In the genomic region with DNA sequence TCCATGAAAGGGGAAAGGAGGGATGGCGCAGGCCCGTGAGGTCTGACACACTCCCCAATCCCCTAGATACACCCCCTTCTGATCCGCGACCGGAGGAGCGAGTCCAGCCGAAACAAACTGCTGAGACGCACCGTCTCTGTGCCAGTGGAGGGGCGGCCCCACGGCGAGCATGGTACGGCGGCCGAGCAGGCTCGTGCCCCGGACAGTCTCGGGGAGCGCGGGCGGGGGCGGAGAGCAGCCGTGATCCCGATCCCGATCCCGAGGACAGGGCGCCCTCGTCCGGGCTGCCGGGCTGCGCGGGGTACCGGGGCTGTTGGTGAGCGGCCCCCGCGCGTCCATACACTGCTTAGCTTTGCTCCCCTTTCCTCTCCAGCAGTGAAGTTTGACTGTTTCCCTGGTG, we compare ENCODE assay signal across 8 mouse cellular contexts. TPM values are rescaled to one million over a fixed set of nuclear protein-coding genes. Genes with fewer than 3 reads are reported as not detected.
DNase-seq lines count a peak whose midpoint lies in the region; ATAC-seq and TF ChIP-seq lines count a peak whose summit lies in the region.

No protein-coding gene starts in this region.

- TF ChIP-seq EP300 in liver, embryonic 14.5 days (IDR thresholded peaks at IDR 0.05; ENCODE audit: low read depth) = no peak

- 2% methylated on average over 26 of the region's 37 CpGs for WGBS in embryonic facial prominence, embryonic 11.5 days
- 2% methylated on average over 37 of the region's 37 CpGs for WGBS in liver, embryonic 14.5 days (ENCODE audit: insufficient replicate concordance)
- 0% methylated on average over 37 of the region's 37 CpGs for WGBS in neural tube, embryonic 12.5 days

- peak overlapping the region; percentile 33 for H3K4me3 ChIP-seq in embryonic facial prominence, embryonic 11.5 days (ENCODE audit: low read depth, low read length)
- peak overlapping the region; percentile 29 to 35 for H3K4me3 ChIP-seq in liver, embryonic 14.5 days (ENCODE audit: insufficient read depth in 1 of 2, low read depth in 2 of 2, low read length in 2 of 2)
- peak overlapping the region; percentile 37 for H3K4me3 ChIP-seq in neural tube, embryonic 12.5 days

- 0 out of 2 replicates have a peak, but pooled peaks have one; percentile 16 for ATAC-seq in embryonic facial prominence, embryonic 11.5 days (replicated peaks; ENCODE audit: insufficient number of reproducible peaks, low FRiP score, low TSS enrichment, low read depth)
- peak; percentile 55 for ATAC-seq in liver, embryonic 14.5 days (ENCODE audit: insufficient read depth)
- ATAC-seq in neural tube, embryonic 12.5 days (ENCODE audit: low FRiP score, low read depth) = no peak

- 0 out of 2 replicates have a peak overlapping the region, but pooled peaks have one; percentile 6 for H3K27ac ChIP-seq in embryonic facial prominence, embryonic 11.5 days (replicated peaks; ENCODE audit: low read depth, low read length)
- no peak overlapping the region for H3K27ac ChIP-seq in liver, embryonic 14.5 days
- H3K27ac ChIP-seq in neural tube, embryonic 12.5 days = peak overlapping the region; percentile 26; the same call in 1 of the 2 replicates

- peak; percentile 32 for DNase-seq in thymus, postnatal 25 days
- no peak for DNase-seq in thymus, postnatal 36 days
- peak; percentile 56 for DNase-seq in embryonic facial prominence, embryonic 11.5 days (ENCODE audit: low spot score)
- peak; percentile 73 to 74 for DNase-seq in heart, adult 9 months (ENCODE audit: low spot score in 2 of 2)
- peak; percentile 82 to 85 for DNase-seq in kidney, adult 8-10 months
- DNase-seq in liver, embryonic 14.5 days (ENCODE audit: low read depth in 3 of 3, low spot score in 3 of 3) = no peak
- peak; percentile 79 for DNase-seq in urinary bladder, adult 2 months (ENCODE audit: low spot score)

- peak overlapping the region; percentile 59 for H3K9ac ChIP-seq in embryonic facial prominence, embryonic 11.5 days (replicated peaks; ENCODE audit: low read length)
- peak overlapping the region; percentile 32 for H3K9ac ChIP-seq in liver, embryonic 14.5 days (replicated peaks)
- peak overlapping the region; percentile 64 for H3K9ac ChIP-seq in neural tube, embryonic 12.5 days

- no peaks in the 10 kb centered on the region for H3K36me3 ChIP-seq in embryonic facial prominence, embryonic 11.5 days (replicated peaks; ENCODE audit: control insufficient read depth, insufficient read depth, low read depth, low read length)
- H3K36me3 ChIP-seq in liver, embryonic 14.5 days (replicated peaks; ENCODE audit: control insufficient read depth, insufficient read depth, low read depth) = no peaks in the 10 kb centered on the region
- no peaks in the 10 kb centered on the region; the same call in 1 of the 2 replicates for H3K36me3 ChIP-seq in neural tube, embryonic 12.5 days

- no peaks in the 10 kb centered on the region for H3K9me3 ChIP-seq in embryonic facial prominence, embryonic 11.5 days (replicated peaks; ENCODE audit: control insufficient read depth, low read length)
- no peaks in the 10 kb centered on the region for H3K9me3 ChIP-seq in liver, embryonic 14.5 days (ENCODE audit: control insufficient read depth, low read length)
- no peaks in the 10 kb centered on the region for H3K9me3 ChIP-seq in neural tube, embryonic 12.5 days

- H3K4me2 ChIP-seq in embryonic facial prominence, embryonic 11.5 days (ENCODE audit: low read depth, low read length) = peak overlapping the region; percentile 85
- H3K4me2 ChIP-seq in liver, embryonic 14.5 days (ENCODE audit: low read depth) = peak overlapping the region; percentile 54
- peak overlapping the region; percentile 83 for H3K4me2 ChIP-seq in neural tube, embryonic 12.5 days (replicated peaks)

- H3K27me3 ChIP-seq in embryonic facial prominence, embryonic 11.5 days (ENCODE audit: control insufficient read depth, insufficient read depth, low read length) = no peaks in the 10 kb centered on the region
- no peaks in the 10 kb centered on the region for H3K27me3 ChIP-seq in liver, embryonic 14.5 days (ENCODE audit: control insufficient read depth, insufficient read depth, low read length)
- no peaks in the 10 kb centered on the region for H3K27me3 ChIP-seq in neural tube, embryonic 12.5 days (replicated peaks)

- H3K4me1 ChIP-seq in embryonic facial prominence, embryonic 11.5 days (ENCODE audit: control insufficient read depth, insufficient read depth, low read length) = peaks cover 11% of the 10 kb centered on the region
- H3K4me1 ChIP-seq in liver, embryonic 14.5 days (replicated peaks; ENCODE audit: control insufficient read depth in 2 of 2, insufficient read depth in 2 of 2, low read length in 1 of 2) = peaks cover 0 to 12% of the 10 kb centered on the region in 2 experiments; a peak in 2 of 4 replicates
- H3K4me1 ChIP-seq in neural tube, embryonic 12.5 days = peaks cover 76% of the 10 kb centered on the region

- no peak for TF ChIP-seq CTCF in liver, embryonic 14.5 days (IDR thresholded peaks at IDR 0.05; ENCODE audit: low read depth)

RNA-seq across cellular contexts. Expression of gene Syngap1, which starts 5.5 kb away (rescaled TPM):
- 2.3 and 2.8 TPM in 2 replicates for polyA plus RNA-seq in embryonic facial prominence, embryonic 11.5 days (2014; fragmentation: Nextera tagmentation; extraction: Ambion mirVana)
- 3.4 TPM in 2 replicates for polyA plus RNA-seq in liver, embryonic 14.5 days (2012; rRNA removed)
- 0.08 and 0.13 TPM in 2 replicates for polyA plus RNA-seq in liver, embryonic 14.5 days (2014; fragmentation: Nextera tagmentation; extraction: Ambion mirVana)
- 2.6 and 3.5 TPM in 2 replicates for polyA plus RNA-seq in neural tube, embryonic 12.5 days (2016; fragmentation: Nextera tagmentation; extraction: Ambion mirVana)
- polyA plus RNA-seq in urinary bladder, adult 2 months (2012; rRNA removed) = 22.1 and 32.4 TPM in 2 replicates

RNA-seq across cellular contexts. Expression of gene Cuta, which starts 7.2 kb away (rescaled TPM):
- polyA plus RNA-seq in embryonic facial prominence, embryonic 11.5 days (2014; fragmentation: Nextera tagmentation; extraction: Ambion mirVana) = 153 and 163 TPM in 2 replicates
- polyA plus RNA-seq in liver, embryonic 14.5 days (2012; rRNA removed) = 53.0 and 53.5 TPM in 2 replicates
- 82.5 and 86.8 TPM in 2 replicates for polyA plus RNA-seq in liver, embryonic 14.5 days (2014; fragmentation: Nextera tagmentation; extraction: Ambion mirVana)
- polyA plus RNA-seq in neural tube, embryonic 12.5 days (2016; fragmentation: Nextera tagmentation; extraction: Ambion mirVana) = 151 and 153 TPM in 2 replicates
- polyA plus RNA-seq in urinary bladder, adult 2 months (2012; rRNA removed) = 122 and 145 TPM in 2 replicates

RNA-seq across cellular contexts. Expression of gene Phf1, which starts 13.7 kb away (rescaled TPM):
- 3.7 TPM in 2 replicates for polyA plus RNA-seq in embryonic facial prominence, embryonic 11.5 days (2014; fragmentation: Nextera tagmentation; extraction: Ambion mirVana)
- polyA plus RNA-seq in liver, embryonic 14.5 days (2012; rRNA removed) = 6.3 and 6.4 TPM in 2 replicates
- 0.94 and 1.7 TPM in 2 replicates for polyA plus RNA-seq in liver, embryonic 14.5 days (2014; fragmentation: Nextera tagmentation; extraction: Ambion mirVana)
- polyA plus RNA-seq in neural tube, embryonic 12.5 days (2016; fragmentation: Nextera tagmentation; extraction: Ambion mirVana) = 14.5 and 15.9 TPM in 2 replicates
- 51.2 and 65.3 TPM in 2 replicates for polyA plus RNA-seq in urinary bladder, adult 2 months (2012; rRNA removed)

RNA-seq across cellular contexts. Expression of gene Zbtb9, which starts 26.4 kb away (rescaled TPM):
- 10.1 and 11.9 TPM in 2 replicates for polyA plus RNA-seq in embryonic facial prominence, embryonic 11.5 days (2014; fragmentation: Nextera tagmentation; extraction: Ambion mirVana)
- 3.1 and 4.0 TPM in 2 replicates for polyA plus RNA-seq in liver, embryonic 14.5 days (2012; rRNA removed)
- 2.6 and 3.4 TPM in 2 replicates for polyA plus RNA-seq in liver, embryonic 14.5 days (2014; fragmentation: Nextera tagmentation; extraction: Ambion mirVana)
- 17.6 and 19.4 TPM in 2 replicates for polyA plus RNA-seq in neural tube, embryonic 12.5 days (2016; fragmentation: Nextera tagmentation; extraction: Ambion mirVana)
- 8.4 and 9.4 TPM in 2 replicates for polyA plus RNA-seq in urinary bladder, adult 2 months (2012; rRNA removed)

RNA-seq across cellular contexts. Expression of gene Kifc5b, which starts 29.7 kb away (rescaled TPM):
- 3.9 and 5.6 TPM in 2 replicates for polyA plus RNA-seq in embryonic facial prominence, embryonic 11.5 days (2014; fragmentation: Nextera tagmentation; extraction: Ambion mirVana)
- 12.2 and 13.8 TPM in 2 replicates for polyA plus RNA-seq in liver, embryonic 14.5 days (2012; rRNA removed)
- 2.7 and 3.3 TPM in 2 replicates for polyA plus RNA-seq in liver, embryonic 14.5 days (2014; fragmentation: Nextera tagmentation; extraction: Ambion mirVana)
- 6.0 and 7.0 TPM in 2 replicates for polyA plus RNA-seq in neural tube, embryonic 12.5 days (2016; fragmentation: Nextera tagmentation; extraction: Ambion mirVana)
- polyA plus RNA-seq in urinary bladder, adult 2 months (2012; rRNA removed) = 1.7 and 1.8 TPM in 2 replicates

Comparison
In these comparisons a context has a peak if more than half of its experiments do, and no peak if none do; other contexts are left out.
1. DNase-seq: peak in thymus, postnatal 25 days (single experiment), embryonic facial prominence, embryonic 11.5 days (single experiment), heart, adult 9 months (2 of 2), kidney, adult 8-10 months (2 of 2) and urinary bladder, adult 2 months (single experiment); none in thymus, postnatal 36 days (0 of 2) and liver, embryonic 14.5 days (0 of 3).
2. Peak in every context shown above with its lines, with median percentiles within 50 percentile points of each other: H3K4me2 ChIP-seq, H3K4me3 ChIP-seq and H3K9ac ChIP-seq.